Mouse (Mus musculus) skeletal muscle tissue, postnatal 0 days (tissue): ENCODE measurements around the gene Olfr1054. TPM values are rescaled to one million over a fixed set of nuclear protein-coding genes. Genes with fewer than 3 reads are reported as not detected.

Experiments
- polyA plus RNA-seq: library from polyadenylated mRNA; unstranded; fragments of >200 nt; fragmentation: Nextera tagmentation; extraction: Ambion mirVana; gene quantifications from 2 replicates; pipeline ENCODE4 v1.2.1, GENCODE M21; 2015

The Olfr1054 gene
- not detected in 2 replicates for polyA plus RNA-seq

GRCm38 (mm10) chr2:86335333-86335732 lies at the start of gene Olfr1054:
TSS of gene Olfr1054 (minus strand) at chr2:86335433.

GRCm38 (mm10) chr2:86378293-86378692 lies 43.1 kb upstream of the Olfr1054 start, which contains the start of gene Olfr1057:
TSS of gene Olfr1057 (minus strand) at chr2:86378393.

GRCm38 (mm10) chr2:86362369-86362768 lies 27.1 kb upstream of the Olfr1054 start, which contains the start of gene Olfr1056:
TSS of gene Olfr1056 (minus strand) at chr2:86362469.

GRCm38 (mm10) chr2:86350184-86350583 lies 15.0 kb upstream of the Olfr1054 start, which contains the start of gene Olfr1055:
TSS of gene Olfr1055 (minus strand) at chr2:86350284.

GRCm38 (mm10) chr2:86315184-86315583 lies 20.0 kb downstream of the Olfr1054 start, which contains the start of gene Olfr1053:
TSS of gene Olfr1053 (minus strand) at chr2:86315284.

DNA sequence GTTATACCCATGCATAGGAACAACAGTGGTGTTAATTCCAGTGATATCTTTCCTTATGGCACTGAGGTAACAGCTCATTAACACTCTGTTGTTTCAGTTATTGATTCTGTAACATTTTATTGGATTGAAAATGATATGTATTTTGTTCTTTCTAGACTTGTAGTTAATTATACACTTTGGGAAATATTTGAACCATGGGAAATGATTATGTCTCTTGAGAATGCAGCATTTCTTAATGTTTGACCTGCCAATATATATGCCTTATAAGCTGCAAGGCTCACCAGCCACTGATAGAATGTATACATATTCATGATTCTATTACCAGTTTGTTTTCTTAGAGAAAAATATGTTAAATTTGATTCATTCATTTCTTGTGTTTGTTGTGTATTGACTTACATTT lies 43.1 kb downstream of the Olfr1054 start, which contains the start of gene Olfr1052:
TSS of gene Olfr1052 (plus strand) at position 301 of the 400 bp plus-strand sequence.

Other genes with a start within 250 kb of the Olfr1054 start
- gene Olfr1037, start 248.0 kb downstream of the Olfr1054 start, polyA plus RNA-seq, result not detected in 2 replicates
- gene Olfr1039, start 199.5 kb downstream of the Olfr1054 start, polyA plus RNA-seq, result not detected in 2 replicates
- gene Olfr1040, start 188.7 kb downstream of the Olfr1054 start, polyA plus RNA-seq, result not detected in 2 replicates
- not detected in 2 replicates for gene Olfr1042, start 173.6 kb downstream of the Olfr1054 start, polyA plus RNA-seq
- gene Olfr1043, start 167.9 kb downstream of the Olfr1054 start, polyA plus RNA-seq, result not detected in 2 replicates
- gene Olfr1044, start 157.6 kb downstream of the Olfr1054 start, polyA plus RNA-seq, result not detected in 2 replicates
- gene Olfr52, start 149.8 kb downstream of the Olfr1054 start, polyA plus RNA-seq, result not detected in 2 replicates
- not detected in 2 replicates for gene Olfr1045, start 132.4 kb downstream of the Olfr1054 start, polyA plus RNA-seq
- not detected in 2 replicates for gene Olfr1046, start 116.1 kb downstream of the Olfr1054 start, polyA plus RNA-seq
- not detected in 2 replicates for gene Olfr1047, start 104.0 kb downstream of the Olfr1054 start, polyA plus RNA-seq
- not detected in 2 replicates for gene Olfr1048, start 95.1 kb downstream of the Olfr1054 start, polyA plus RNA-seq
- gene Olfr1049, start 77.1 kb downstream of the Olfr1054 start, polyA plus RNA-seq, result not detected in 2 replicates
- gene Olfr1051, start 56.3 kb downstream of the Olfr1054 start, polyA plus RNA-seq, result not detected in 2 replicates
- not detected in 2 replicates for gene Olfr1052, start 43.0 kb downstream of the Olfr1054 start, polyA plus RNA-seq
- not detected in 2 replicates for gene Olfr1053, start 20.1 kb downstream of the Olfr1054 start, polyA plus RNA-seq
- not detected in 2 replicates for gene Olfr1055, start 14.9 kb upstream of the Olfr1054 start, polyA plus RNA-seq
- gene Olfr1056, start 27.0 kb upstream of the Olfr1054 start, polyA plus RNA-seq, result not detected in 2 replicates
- not detected in 2 replicates for gene Olfr1057, start 43.0 kb upstream of the Olfr1054 start, polyA plus RNA-seq
- not detected in 2 replicates for gene Olfr1058, start 53.1 kb upstream of the Olfr1054 start, polyA plus RNA-seq
- gene Olfr1061, start 78.6 kb upstream of the Olfr1054 start, polyA plus RNA-seq, result not detected in 2 replicates
- not detected in 2 replicates for gene Olfr1062, start 91.3 kb upstream of the Olfr1054 start, polyA plus RNA-seq
- not detected in 2 replicates for gene Olfr1065, start 115.2 kb upstream of the Olfr1054 start, polyA plus RNA-seq
- gene Olfr1066, start 120.8 kb upstream of the Olfr1054 start, polyA plus RNA-seq, result not detected in 2 replicates
- not detected in 2 replicates for gene Olfr228, start 152.0 kb upstream of the Olfr1054 start, polyA plus RNA-seq
- gene Olfr1076, start 173.0 kb upstream of the Olfr1054 start, polyA plus RNA-seq, result not detected in 2 replicates
- gene Olfr1079, start 207.0 kb upstream of the Olfr1054 start, polyA plus RNA-seq, result not detected in 2 replicates
- not detected in 2 replicates for gene Olfr1080, start 222.8 kb upstream of the Olfr1054 start, polyA plus RNA-seq